Mouse (Mus musculus): ENCODE data around the gene Pigq.
A peak's percentile ranks its signal among the peaks of the same experiment; 100 is the strongest.

The Pigq gene

DNA sequence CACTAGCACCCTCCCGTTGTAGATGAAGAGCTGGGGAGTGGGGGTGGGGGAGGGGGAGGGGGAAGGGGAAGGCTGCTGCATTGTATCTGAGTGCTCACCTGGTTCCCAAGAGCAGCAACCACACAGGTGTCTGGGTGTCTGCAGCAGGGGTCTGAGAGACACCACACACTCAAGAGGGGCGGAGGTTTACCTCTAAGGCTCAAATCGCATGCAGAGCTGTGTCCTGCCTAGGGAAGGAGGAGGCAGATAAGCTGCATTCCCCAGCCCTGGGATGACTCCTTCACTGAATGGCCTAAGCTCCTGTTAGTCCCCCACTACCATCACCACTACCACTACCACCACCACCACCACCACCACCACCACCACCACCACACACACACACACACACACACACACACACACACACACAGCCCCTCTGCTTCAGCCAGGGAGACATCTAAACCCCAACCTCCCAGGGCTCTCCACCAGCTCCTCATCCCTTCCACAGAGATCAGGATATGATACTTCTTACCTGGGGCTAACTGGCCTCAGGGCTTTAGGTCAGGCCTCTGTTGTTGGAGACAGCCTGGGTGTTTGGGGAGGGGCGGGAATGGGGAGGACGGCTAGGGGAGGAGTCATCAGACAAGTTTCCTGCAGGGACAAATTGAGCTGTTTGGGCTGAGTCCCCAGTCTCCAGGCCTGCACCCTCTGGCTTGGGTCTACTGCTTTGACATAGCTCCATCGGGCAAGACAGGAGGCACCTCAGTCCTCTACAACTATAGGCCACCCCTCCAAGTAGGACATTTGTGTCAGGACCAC is at the start of gene Pigq, which contains the start of gene Nhlrc4:
TSS of gene Pigq (minus strand) at position 571 of the 798 bp plus-strand sequence.
TSS of gene Nhlrc4 (minus strand) at position 596 of the 798 bp plus-strand sequence.
- no peak for DNase-seq (ENCODE audit: low read depth, low spot score)

- DNase-seq (ENCODE audit: low read depth, low spot score): no peak
Observed at GRCm38 (mm10) chr17:25993489-25993888, 48.8 kb upstream of the Pigq start.

GRCm38 (mm10) chr17:25992274-25992673 is 47.5 kb upstream of the Pigq start:
- DNase-seq (ENCODE audit: low read depth, low spot score): no peak

- no peak for DNase-seq (ENCODE audit: low read depth, low spot score)
Observed at GRCm38 (mm10) chr17:25990331-25990730, 45.6 kb upstream of the Pigq start.

DNA sequence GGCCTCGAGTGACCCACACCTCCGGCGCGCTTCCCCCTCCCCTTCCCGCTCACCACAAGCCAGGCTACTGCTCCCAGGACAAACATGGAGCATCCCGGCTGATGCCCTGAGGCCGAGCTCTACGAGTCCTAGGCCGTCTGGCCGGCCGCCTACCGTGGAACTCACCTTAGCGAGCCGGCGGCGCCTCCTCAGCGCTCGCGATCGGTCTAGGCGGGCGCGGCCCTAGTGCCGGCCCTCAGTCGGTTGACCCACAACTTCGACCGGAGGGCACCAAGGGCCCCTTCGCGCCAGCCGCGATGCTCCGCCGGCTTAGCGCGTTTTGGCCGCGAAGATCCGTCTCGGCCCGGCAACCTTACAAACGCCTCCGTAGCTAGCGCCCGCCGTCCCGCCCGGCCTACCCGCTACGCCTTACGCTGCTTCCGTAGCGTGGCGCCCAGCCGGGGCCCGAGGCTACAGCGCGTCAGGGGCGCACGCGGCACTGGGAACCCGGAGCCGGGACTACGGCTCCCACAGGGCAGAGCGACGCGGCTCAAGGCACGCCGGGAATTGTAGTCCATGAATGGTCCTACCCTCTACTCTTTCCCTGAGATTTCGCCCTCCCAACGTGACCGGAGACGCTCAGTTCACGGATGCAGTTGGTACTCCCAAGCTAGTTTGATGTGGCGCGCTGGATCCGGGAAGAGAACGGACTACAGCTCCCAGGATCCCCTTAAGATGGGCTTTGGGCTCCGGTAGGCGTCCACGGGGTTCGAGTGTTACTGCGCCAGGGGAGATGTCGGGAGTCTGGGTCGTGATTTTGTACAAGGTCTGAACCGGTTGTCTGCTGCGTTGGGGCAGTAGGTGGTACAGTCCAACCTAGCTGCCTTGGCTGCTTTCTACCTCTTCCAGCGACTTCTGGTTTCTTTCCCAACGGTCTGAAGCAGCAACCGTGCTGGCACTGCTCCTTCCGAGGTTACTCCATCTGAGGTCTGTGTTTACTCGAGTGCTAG is 40.9 kb upstream of the Pigq start, which contains the start of gene Capn15:
TSS of gene Capn15 (minus strand) at position 491 of the 989 bp plus-strand sequence.
- DNase-seq (ENCODE audit: low read depth, low spot score): peak; percentile 97

DNA sequence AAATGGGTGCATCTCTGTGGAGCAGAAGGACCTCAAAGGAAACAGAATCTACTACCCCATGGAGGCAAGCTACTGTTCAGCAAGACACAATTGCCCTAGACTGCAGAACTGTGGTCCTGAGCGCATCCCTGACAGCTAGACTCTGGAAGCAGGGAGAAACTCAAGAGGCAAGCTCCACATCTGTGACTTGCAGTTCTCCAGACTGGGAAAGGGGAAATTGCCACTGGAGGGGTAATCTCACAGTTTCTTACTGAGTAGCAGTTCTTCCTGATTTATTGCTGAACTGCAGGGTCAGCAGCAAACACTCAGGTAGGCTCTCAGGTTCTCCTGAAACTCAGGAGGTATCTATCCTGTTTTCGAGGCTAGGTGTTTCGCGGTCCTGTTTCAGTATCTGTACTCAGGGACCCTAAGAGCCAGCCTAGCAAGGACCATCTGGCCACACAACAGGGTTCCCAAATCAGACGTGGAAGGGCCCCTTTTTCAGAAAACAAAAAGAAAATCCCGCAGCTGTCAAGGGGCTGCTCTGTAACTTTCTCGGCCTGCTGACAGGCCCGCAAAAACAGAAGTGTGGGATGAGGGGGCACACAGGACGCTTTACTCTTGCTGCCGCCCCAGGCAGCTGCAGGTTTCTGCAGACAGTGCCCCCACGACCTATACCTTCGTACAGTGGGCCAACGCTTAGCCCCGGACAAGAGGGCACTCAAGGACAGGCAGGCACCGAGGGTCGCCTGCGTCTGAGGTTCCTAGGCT is 40.0 kb upstream of the Pigq start:
- peak; percentile 4 for DNase-seq (ENCODE audit: low read depth, low spot score)

- no peak for DNase-seq (ENCODE audit: low read depth, low spot score)
Observed at GRCm38 (mm10) chr17:25984066-25984465, 39.3 kb upstream of the Pigq start.

DNA sequence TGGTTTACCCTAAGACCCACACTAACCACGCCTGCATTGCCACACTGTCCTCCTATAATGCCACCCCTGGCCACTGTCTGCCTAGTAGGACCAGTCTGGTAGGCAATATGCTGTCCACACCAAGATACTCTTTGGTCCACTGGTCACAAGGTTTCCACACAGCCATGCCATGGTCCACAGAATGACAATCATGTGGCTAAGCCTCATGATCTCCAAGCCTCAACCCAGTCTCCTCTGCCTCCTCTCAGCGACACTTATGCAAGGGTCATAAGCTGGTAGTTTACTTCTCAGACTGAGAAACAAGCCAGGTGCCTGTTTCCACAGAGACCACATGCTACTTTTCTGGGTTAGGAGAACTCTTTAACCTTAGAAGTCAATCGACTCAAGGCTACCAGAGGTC is 38.2 kb upstream of the Pigq start:
- no peak for DNase-seq (ENCODE audit: low read depth, low spot score)

- DNase-seq (ENCODE audit: low read depth, low spot score): no peak
Observed at GRCm38 (mm10) chr17:25980854-25981253, 36.1 kb upstream of the Pigq start.

DNA sequence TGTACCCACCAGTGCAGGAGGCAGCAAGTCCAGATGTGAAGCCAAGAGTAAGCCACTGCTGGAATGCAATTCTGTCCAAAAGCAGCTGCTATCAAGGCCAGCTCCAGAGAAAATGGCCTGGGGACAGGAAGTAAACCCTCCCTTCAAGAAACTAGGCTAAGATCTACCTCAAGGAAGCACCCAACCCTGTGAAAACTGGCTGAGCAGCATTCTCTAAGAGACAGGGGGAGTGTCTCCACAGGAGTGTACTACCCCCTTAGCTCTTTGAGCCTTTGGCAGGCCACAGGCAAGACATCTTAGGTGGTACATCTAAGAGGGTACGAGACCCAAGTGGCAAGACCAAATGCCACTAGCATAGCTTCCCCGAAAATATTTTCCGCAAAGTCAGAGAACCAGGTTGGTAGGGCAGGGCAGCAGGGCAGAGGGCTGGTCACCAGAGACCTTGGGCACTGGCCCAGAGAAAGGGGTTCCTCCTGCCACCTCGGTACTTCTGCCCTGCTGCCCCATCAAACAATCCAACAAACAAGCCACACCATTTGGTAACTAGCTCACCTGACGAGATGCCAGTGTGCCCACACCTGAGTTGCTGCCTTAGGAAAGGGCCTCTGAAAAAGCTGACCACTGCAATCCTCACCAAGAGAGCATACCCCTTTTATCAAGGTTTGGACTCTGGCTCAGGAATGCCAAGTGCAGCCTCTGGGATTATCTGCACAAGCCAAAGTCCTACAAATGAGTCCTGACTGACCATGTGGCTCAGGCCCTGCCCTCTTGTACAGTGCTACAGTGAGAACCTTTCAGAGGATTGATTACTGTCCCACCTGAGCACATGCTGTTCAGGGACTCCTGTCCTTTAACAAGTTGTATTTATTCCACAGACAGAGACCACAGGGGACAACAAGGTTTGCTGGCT is 35.3 kb upstream of the Pigq start:
- DNase-seq (ENCODE audit: low read depth, low spot score): no peak

GRCm38 (mm10) chr17:25970954-25971707 is 26.4 kb upstream of the Pigq start:
- DNase-seq (ENCODE audit: low read depth, low spot score): no peak

DNA sequence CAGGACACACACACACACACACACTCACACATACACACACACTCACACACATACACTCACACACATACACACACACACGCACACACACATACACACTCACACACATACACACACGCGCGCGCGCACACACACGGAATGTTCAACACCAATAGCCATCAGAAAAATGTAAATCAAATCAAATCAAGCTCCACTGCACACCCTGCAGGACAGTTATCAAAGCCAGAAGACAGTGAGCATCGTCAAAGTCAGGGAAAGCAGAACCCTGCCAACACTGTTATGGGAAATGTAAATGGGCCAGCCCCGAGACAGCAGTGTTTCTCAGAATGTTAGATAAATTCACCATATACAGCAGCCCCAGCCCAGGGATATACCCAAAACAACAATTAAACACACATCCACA is 25.7 kb upstream of the Pigq start:
- no peak for DNase-seq (ENCODE audit: low read depth, low spot score)

DNA sequence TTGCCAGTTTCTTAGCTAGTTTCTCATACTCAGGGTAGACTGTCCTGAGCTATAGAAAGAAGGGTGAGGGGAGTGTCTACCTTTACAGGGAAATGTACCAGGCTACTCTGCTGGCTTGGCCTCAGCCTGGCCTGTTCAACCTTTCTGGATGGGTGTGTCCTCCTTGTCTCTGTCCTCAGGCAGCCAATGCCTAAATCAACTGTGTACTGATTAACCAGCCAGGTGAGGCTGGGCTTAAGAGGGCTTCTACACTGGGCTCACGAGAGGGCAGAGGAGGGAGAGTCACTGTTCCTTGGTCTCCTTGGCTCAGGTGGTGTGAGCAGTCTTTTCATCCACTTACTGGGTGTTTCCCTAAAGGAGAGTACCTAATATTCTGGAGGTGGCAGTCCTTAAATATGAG is 23.4 kb upstream of the Pigq start:
- DNase-seq (ENCODE audit: low read depth, low spot score): no peak

GRCm38 (mm10) chr17:25967652-25968051 is 22.9 kb upstream of the Pigq start:
- DNase-seq (ENCODE audit: low read depth, low spot score): no peak

DNA sequence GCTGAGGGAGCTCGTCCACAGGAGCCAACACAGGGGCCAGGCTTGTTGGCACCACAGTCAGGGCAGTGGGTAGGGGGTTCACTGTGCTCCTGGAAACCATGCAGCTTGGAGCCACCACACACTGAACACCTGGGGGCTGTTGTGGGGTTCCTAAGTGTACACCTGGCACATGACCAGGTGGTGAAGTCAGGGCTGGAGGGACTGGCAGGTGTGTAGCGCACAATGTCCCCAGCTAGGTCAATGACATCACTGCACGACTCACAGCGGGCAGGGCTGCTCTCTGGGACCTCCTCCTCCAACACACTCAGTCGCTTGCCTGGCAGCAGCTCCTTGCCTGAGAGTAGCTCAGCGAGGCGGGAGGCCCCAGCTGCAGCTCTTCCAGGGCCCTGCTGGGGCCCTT is 19.5 kb upstream of the Pigq start:
- DNase-seq (ENCODE audit: low read depth, low spot score): no peak

DNA sequence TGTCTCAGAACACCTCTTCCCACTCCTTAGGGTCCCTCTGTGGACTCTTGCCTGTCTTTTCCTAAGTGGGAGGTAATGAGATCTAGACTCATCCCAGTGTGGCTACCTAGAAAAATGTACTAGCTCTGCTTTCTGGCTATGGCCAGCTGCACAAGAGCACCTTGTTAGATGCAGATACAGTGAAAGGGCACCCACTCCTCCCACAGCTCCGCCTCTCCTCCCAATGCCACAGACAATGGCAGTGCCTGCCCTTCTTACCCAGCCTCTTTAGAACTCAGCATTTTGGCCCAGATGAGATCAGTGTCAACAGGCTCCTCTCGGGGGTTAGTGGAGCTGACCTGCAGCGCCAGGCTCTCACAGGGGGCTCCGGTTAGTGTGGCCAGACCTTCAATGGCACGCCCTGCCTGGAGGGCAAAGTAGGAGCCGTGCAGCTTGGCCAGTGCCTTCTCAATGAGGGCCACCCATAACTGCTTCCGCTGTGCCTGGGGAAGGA is 17.7 kb upstream of the Pigq start:
- DNase-seq (ENCODE audit: low read depth, low spot score): no peak

DNA sequence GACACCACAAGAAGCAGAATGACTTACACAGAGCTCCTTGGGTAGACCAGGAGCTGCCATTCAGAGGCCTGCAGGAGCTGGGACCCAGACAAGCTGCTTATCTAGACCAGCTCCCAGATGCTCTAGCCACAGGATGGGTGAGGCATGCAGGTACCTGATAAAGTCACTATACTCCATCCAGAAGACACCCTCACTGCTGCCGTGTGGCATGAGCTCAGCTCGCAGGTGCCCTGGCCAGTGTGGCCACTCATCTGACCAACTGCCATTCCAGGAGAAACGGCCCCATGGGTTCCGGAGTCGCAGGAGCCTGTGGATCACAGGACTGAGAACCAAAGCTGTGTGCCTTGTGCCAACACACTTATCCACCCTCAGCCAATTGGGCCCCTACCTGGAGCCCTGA is 16.8 kb upstream of the Pigq start:
- no peak for DNase-seq (ENCODE audit: low read depth, low spot score)

GRCm38 (mm10) chr17:25959630-25960467 is 15.1 kb upstream of the Pigq start:
- no peak for DNase-seq (ENCODE audit: low read depth, low spot score)

Data from mesoderm, embryonic 11.5 days (tissue).